Mouse (Mus musculus): Measurements from ENCODE around the gene Gatm. TPM values are rescaled to one million over a fixed set of nuclear protein-coding genes. Genes with fewer than 3 reads are reported as not detected.
A peak's percentile ranks its signal among the peaks of the same experiment; 100 is the strongest.

Gene Gatm
- total RNA-seq, 4 experiments from 2014 or later, result 2.4 to 3.9 (median 2.6) TPM

DNA sequence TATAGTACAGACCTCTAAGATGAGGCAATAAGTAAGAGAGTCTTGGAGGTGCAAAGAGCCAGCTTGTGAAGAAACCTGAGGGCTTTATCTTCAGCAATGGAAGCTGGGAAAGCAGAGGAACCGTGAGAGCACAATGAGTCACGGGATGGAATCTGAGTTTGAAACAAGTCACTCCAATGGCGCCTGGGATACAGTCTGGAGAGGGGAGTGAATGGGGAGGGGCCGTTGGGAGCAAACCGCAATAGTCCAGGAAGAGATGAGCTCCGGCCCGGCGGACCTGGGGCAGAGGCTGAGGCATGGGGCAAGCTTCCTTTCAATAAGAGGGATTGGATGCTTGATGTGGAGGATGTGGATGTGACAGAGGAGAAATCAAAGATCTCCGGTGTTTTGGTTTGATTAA lies 2.3 kb downstream of the Gatm start:
- no peak for DNase-seq (ENCODE audit: low spot score)

DNA sequence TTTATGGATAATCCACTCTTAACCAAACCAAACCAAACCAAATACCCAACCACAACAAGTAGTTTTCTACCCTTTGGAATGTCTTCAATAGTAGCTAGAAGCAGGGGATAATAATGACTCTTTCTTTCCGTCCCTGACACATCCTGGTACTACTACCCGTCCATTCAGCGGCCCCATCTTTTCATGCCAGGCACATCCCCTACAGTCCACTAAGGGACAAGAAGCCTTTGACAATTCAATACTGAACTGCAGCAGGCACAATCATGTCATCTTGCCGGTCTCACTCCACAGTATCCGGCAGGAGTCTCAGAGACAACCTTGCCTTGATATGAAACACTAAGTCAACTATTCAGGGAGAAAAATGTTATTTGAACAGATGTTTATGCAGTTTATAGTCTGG lies 5.3 kb downstream of the Gatm start:
- DNase-seq (ENCODE audit: low spot score), result no peak

GRCm38 (mm10) chr2:122601354-122601753 lies 9.7 kb downstream of the Gatm start:
- DNase-seq (ENCODE audit: low spot score), result no peak

DNA sequence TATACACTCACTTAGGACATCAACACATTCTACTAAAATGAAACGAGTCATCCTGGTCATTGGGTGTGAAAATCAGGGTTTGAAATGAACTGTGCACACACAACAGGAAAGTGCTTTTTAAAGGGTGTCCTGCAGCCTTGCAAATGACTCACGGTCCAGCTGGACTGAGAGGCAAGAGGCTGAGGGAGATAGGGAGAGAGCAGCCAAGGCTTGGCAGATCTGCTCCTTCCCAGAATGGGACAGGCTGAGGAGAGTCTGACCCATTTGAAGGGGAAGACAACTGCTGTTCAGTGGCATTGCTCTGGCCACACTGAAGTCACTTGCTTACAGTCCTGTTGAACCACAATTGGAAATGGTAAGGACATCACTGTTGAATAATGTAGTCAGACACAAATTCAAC lies 11.4 kb downstream of the Gatm start:
- no peak for DNase-seq (ENCODE audit: low spot score)

DNA sequence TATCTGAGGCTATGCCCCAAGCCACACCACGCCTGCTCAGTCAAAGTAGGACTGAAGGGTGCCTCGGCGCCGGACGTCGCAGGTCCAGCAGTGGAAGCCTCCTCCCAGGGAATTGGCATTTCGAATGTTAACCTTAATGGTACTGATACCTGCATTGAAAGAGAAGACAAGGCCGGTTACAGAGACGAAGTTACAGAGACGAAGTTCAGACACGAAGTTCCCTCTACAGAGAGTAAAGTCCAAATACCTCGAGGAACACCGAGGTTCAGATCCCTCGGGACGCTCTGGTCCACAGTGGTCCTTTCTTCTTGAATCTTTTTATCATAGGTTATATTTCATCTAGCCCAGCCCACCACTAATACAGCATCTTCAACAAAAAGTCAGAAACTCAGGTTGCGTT lies 15.6 kb downstream of the Gatm start:
- no peak for DNase-seq (ENCODE audit: low spot score)

DNA sequence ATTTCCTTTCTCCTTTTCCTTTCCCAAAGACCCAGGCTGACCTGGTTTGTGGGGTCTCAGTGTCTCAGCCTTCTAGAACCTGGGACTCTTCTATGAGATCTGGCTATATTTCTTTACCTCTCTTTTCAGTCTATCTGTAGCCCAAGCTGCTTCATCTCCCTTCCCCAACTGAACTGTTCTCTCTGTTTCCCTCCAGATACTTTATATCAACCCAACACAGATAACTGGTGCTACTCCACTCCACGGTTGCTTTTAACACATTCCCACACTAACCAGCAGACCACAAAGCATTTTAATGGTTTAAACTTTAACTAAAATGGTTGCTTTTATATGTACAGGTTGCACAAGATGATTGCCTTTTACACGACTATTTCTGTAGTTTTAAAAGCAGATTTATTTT lies 19.9 kb downstream of the Gatm start:
- no peak for DNase-seq (ENCODE audit: low spot score)

- DNase-seq (ENCODE audit: low spot score), result no peak
Observed at GRCm38 (mm10) chr2:122590351-122590750, 20.8 kb downstream of the Gatm start.

DNA sequence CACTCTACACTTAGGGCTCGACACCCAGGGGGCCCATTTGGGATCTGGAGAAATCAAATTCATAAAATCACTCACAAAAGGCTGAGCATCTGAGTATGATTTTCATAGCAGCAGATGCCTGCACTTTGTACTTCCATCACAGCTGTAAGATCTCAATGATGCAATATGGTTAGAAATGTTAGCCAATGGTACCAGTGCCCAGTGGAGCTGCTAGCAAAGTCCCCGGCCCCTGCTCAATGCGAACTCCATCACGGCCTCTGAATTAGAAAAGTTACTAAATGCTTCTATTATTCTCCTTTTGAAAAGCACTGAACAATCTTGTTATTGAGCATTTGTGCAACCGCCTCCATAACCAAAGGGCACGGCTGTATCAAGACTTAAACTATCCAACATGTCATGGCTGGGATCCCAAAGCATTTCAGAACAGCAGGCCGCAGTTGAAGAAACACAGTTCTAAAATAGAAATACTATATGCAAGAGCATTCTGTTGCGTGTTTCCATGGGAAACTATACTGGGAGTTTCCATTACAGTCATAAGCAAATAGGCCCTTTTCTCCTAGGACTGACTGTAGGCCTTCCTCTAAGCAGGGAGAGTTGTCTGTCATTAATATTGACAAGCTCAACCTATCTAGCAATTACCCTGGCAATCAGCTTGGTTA lies 23.1 kb downstream of the Gatm start:
- DNase-seq (ENCODE audit: low spot score), result no peak

DNA sequence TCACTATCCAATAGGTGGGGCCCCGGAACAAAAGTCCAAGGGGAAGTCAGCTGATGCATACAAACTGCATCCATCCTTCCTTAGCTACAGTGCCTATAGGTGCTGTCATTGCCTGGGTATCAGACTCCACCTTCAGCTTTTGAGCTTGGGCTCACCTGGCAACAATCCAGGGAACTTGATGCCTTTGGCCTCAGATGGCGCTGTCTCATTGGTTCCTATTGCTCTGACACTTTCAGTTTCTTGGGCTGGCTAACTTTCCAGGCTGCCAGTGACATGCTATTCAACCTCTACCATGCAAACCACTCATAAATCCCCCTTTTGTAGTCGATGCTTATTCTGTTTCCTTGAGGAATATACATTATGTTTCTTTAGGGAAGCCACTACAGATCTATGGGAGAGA lies 24.8 kb downstream of the Gatm start:
- DNase-seq (ENCODE audit: low spot score), result no peak

- no peak for DNase-seq (ENCODE audit: low spot score)
Observed at GRCm38 (mm10) chr2:122582324-122582723, 28.8 kb downstream of the Gatm start.

DNA sequence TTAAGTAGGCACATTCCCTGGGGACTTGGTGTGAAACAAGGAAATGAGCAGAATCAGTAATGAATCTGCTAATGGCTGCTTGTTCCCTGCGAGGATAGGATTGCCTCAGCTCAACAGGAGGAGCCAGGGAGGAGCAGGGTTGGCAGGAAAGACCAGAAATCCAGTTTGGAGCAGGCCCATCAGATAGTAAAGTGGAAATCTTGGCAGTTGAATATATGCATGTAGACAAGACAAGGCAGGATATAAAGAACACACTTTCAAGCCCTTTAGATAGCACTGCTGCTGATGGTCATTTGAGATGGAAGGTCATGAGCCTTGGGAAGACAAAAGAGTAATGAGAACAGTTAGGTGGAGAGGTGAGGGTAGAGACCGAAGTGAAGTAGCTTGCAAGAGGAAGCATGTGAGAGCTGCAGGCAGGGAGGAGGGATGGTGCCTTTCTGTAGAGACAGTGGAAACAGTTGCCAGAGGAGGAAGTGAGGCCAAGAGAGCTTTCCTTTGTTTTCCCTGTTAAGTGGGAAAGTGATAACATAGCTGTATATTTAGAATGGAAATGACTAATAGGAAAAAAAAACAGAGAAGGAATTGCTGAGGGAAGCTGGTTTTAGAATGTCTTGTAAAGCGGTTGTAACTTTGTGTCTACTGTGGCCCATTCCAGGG lies 29.6 kb downstream of the Gatm start:
- peak; percentile 60 for DNase-seq (ENCODE audit: low spot score)

GRCm38 (mm10) chr2:122580426-122580825 lies 30.7 kb downstream of the Gatm start:
- no peak for DNase-seq (ENCODE audit: low spot score)

DNA sequence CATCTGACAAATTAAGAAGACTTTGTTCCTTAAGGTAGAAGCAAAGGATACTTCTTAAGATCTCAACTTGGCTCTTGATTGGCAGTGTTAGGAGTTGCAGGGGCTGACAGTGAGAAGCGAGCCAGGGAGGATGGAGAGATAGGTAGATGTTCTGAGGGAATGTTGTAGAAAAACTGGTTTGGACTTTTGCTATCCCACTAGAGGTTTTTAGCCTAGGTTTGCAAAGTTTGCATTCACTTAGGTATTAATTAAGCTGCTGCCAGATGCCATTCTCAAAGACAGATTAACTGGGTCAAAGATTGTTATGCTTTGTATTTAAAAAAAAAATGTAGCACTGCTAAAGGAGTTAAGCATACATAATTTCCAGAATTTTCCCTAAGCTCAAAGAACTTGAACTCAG lies 33.8 kb downstream of the Gatm start:
- DNase-seq (ENCODE audit: low spot score), result no peak

DNA sequence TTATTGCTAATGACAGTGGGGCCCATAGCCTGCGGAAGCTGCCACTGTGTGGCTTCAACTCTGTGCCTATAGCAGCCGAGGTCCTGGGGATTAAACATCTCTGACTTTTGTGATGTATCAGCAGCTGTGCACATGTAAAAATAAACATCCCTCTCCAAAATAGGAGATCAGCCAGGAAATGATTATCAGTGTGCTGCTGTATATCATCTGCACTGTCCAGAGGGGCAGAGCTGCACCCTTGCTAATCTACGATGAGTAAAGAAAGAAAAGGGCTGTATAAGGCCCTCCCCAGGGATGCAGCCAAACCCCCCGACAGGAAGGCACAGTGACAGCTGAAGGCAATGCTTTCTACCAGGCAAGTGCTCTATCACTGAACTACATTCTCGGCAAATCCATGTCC lies 34.8 kb downstream of the Gatm start:
- no peak for DNase-seq (ENCODE audit: low spot score)

- DNase-seq (ENCODE audit: low spot score), result peak; percentile 24
Observed at GRCm38 (mm10) chr2:122575470-122575869, 35.6 kb downstream of the Gatm start.

DNA sequence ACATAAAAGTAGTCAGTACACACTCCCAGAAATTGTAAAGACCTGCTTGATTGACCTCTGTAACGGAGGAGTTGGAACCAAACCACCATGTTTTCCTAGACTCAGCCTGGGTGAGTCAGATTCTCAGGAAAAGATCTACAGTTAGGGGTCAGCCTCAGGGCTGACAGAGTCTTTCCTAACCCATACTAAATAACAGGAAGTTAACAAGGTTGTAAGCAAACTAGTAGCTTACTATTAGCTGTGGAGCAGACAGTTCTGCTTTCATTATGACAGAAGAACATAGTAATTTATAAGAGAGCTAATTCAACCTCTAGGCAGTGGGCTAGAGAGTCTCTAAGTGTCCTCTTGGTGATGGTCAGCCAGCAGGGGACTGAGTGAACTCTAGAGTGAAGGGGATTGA lies 38.7 kb downstream of the Gatm start:
- DNase-seq (ENCODE audit: low spot score), result no peak

- DNase-seq (ENCODE audit: low spot score), result no peak
Observed at GRCm38 (mm10) chr2:122571326-122571725, 39.8 kb downstream of the Gatm start.

DNA sequence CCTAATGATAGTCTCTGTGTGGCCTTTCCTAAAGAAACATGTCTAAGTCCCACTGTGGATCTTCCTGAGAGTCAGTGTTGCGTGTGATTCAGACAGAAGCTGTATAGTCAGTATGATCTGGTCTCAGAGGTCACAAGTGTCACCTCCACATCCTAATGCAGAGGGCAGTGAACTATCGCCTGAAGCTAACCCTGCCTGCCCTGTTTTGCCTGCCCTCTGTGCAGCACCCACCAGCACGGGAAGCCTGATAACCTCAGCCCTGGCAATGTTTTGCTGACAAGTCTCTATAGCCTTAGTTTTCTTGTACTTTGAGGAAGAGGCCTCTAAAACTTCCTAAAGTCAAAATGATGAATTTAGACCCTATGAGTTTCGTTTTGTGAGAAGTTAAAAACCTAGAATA lies 40.7 kb downstream of the Gatm start:
- no peak for DNase-seq (ENCODE audit: low spot score)

GRCm38 (mm10) chr2:122569439-122569838 lies 41.7 kb downstream of the Gatm start:
- peak; percentile 53 for DNase-seq (ENCODE audit: low spot score)

DNA sequence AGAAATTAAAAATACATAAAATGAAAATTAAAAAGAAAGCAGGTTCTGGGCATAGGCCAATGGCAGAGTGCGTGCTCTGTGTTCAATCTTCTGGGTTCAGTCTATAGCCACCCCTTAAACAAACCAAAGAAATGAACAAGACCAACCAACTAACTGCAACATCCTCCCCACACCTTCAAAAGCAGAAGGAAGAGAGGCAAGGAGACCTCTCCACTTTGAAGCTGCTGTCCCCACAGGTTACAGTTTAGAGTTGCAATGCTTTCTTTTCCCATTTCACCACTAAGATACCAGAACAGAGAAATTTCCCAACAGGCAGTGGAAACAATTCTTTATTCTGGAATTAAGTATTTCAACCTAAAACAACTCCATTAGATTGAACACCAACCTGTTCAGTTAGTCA lies 48.9 kb downstream of the Gatm start:
- DNase-seq (ENCODE audit: low spot score), result no peak

DNA sequence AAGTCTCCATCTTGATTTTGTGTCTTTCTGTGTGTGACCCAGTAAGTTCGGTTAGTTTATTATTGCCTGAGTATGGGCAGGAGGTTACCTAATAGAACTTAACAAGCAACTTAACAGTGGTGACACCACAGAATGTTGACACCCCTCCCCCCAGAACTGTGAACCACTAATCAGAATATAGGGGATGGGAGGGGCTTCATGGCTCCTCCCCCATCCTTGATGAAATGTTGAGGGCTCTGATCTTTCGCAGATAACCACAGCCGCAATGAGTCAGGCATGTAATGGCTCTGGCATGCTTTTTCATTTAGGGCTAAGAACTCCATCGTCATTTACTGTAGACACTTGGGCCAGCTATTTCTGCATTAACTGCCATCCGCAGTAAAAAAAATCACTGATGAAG lies 49.9 kb downstream of the Gatm start:
- DNase-seq (ENCODE audit: low spot score), result no peak

DNA sequence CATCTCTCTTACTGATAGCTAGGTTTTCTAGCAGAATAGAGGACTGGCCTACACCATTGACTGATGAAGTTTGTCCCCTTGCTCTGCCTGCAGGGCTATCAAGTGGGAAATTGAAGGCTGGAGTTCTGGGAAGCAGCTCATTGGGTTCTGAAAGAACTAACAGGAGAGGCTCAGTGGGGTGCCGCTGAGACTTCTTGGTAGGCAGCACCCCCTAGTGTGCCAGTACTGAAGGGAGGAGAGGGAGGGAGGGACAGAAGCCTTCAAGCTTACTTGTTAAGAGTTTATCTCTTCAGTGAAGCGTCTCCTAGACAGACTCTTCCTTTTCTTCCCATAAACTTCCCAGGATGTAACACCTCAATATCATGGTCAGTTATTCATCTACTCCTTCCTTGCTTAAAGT lies 52.8 kb downstream of the Gatm start:
- no peak for DNase-seq (ENCODE audit: low spot score)
